Mouse (Mus musculus) heart, postnatal 10 days (tissue): ENCODE measurements at regions not wholly inside any gene's neighbourhood (a gene's known extent, or its start where the extent isn't known, plus 50 kb on each side); places are given as distances from the start of the nearest gene placed in this dataset.

Experiments
- DNase-seq, 2 experiments: peaks; one replicate each; pipeline ENCODE4 v3.0.0; 2021
- intact Hi-C: fragments of 180-260 bp; cut with DNase I; formaldehyde crosslinking; loops from one replicate; pipeline ENCODE4 v1.15.1; 2025

DNA sequence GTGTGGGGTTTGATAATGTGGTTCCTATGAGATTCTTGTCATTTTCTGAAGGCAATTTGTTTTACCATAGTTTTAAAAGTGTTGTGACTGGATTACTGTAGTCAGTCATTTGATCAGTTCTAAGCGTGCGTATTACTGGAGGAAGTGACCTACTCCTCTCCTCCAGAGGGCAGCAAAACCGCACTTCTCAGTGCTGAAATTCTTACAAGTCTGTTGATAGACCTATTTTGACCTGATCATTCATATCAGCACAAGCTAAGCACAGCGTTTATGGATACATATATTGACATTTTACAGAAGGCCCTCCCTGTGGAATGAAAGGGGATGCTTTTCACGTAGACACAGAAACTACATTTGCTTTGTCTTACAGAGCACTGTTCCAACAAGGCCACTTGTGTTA is 60.5 kb upstream of the D16Ertd472e start:
- intact Hi-C loops: loop anchor here (2.0 to 5.0 kb wide), 2 partner anchors 314 to 440 kb away; no protein-coding TSS in a partner anchor
- peak; percentile 16 to 47 for DNase-seq

DNA sequence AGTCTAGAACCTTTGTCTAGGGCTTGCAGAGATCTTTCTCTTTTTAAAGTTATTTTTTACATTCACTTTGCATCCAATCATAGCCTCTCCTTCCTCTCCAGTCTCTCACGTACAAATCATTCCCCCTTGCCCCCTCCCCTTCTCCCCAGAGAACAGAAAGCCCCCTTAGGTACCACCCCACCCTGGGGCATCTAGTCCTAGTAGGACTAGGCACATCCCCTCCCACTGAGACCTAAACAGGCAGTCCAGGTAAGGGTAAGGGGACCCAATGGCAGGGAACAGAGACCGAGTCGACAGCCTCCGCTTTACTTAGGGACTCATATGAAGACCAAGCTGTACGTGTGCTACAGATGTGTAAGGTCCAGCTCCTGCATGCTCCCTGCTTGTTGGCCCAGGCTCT is 59.3 kb upstream of the D16Ertd472e start:
- no peak for DNase-seq
- intact Hi-C loops: loop anchor here (1.0 to 5.0 kb wide), 3 partner anchors 183 to 438 kb away; no protein-coding TSS in a partner anchor

DNA sequence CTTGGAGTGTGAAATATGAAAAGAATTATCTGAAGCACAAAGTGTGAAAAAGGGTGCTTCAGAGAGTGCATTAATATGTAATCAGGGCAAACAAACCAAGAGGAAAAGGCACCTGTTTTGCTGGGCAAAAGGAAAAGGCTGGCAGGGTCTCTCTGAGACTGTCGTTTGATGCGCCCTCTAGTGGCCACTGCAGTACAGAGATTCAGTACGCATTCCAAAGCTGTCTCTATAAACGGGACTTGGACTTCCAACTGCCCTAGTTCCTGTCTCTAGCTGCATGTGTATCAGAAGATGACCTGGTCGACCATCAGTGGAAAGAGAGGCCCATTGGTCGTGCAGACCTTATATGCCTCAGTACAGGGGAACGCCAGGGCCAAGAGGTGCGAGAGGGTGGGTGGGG is 58.7 kb upstream of the D16Ertd472e start:
- intact Hi-C loops: loop anchor here (1.0 to 5.0 kb wide), 2 partner anchors 183 to 438 kb away; no protein-coding TSS in a partner anchor

DNA sequence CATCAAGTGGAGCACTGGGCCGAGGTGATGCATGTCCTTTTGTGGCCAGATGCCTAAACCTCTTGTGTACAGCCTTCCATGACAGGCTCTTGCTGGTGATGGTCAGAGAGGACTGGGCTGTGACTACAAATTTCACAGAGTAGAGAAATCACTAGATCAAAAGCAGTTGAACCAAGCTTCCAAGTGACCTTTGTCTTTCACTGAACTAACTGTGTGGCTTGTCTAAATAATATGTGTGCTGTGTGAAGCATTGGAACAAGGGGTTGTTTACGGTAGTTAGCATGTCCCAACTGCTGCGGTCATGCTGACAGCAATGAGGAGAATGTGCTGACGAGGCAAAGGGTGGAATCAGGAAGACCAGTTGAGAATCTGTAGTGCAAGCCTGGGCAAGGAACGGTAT is 55.3 kb upstream of the D16Ertd472e start:
- no peak for DNase-seq
- intact Hi-C loops: no loop called here

More for the DNA sequence above, 58.7 kb upstream of the D16Ertd472e start:
- peak; percentile 61 to 81 for DNase-seq

DNA sequence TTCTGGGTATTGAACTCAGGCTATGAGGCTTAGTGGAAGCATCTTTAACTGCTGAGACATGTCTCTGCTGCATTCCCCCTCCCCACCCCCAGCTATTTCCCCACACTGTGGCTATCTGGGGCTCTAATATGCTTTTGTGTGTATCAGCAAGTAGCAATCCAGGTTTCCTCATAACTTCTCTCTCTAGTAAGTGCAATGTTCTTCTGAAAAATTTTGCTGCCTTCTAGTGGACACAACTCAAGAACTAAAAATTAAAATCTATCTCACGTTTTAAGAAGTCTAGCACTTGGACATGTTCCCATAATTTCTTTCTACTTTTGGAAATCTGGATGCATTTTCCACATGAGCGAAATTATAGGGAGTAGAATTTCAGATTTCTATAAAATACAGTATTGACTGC is 50.3 kb upstream of the D16Ertd472e start:
- DNase-seq: no peak
- intact Hi-C loops: loop anchor here (2.0 kb wide), 1 partner anchor 174 kb away; no protein-coding TSS in a partner anchor
